Mouse (Mus musculus) C2C12 (cell line): ENCODE data around the gene N4bp2l1.

ENCODE experiments used
- CEBPB ChIP-seq: IDR thresholded peaks from one replicate; pipeline ENCODE4 v1.6.1; 2011; ENCODE audit warnings: low read depth, mild to moderate bottlenecking, control low read depth, moderate library complexity
- CTCF ChIP-seq: IDR thresholded peaks from one replicate; pipeline ENCODE4 v1.5.1; 2011; ENCODE audit not compliant: control insufficient read depth, insufficient read depth, insufficient read length
- MAX ChIP-seq: IDR thresholded peaks from one replicate; pipeline ENCODE4 v1.6.1; 2011; ENCODE audit warnings: mild to moderate bottlenecking, control low read depth
- MYOD1 ChIP-seq: IDR thresholded peaks from one replicate; pipeline ENCODE4 v1.6.1; 2011; ENCODE audit warnings: low read depth; ENCODE audit not compliant: control insufficient read depth, insufficient read length
- USF1 ChIP-seq: IDR thresholded peaks from one replicate; pipeline ENCODE4 v1.6.1; 2011; ENCODE audit warnings: low read depth, mild to moderate bottlenecking, control low read depth, moderate library complexity

DNA sequence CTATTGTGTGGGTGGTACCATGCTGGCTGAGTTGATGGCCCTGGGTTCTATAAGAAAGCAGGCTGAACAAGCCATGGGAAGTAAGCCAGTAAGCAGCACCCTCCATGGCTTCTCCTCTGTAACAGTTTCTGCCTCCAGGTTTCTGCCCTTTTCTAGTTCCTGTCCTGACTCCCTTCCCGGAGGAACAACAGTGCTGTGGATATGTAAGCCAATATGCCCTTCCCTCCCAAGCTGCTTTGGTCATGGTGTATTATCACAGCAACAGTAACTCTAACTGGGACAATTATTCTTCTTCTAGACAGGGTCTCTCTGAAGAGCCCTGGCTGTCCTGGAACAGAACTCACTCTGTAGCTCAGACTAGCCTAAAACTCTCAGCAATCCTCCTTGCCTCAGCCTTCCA is 14.1 kb upstream of the N4bp2l1 start:
- TF ChIP-seq USF1 (no peak), CEBPB (no peak), CTCF (no peak), MAX (no peak), MYOD1 (no peak)
